Mouse (Mus musculus): Measurements from ENCODE around the gene Cela3b. TPM values are rescaled to one million over a fixed set of nuclear protein-coding genes. Genes with fewer than 3 reads are reported as not detected.
A peak's percentile ranks its signal among the peaks of the same experiment; 100 is the strongest.

The Cela3b gene
- total RNA-seq, 2 experiments from 2014 or later: 0.34 TPM; not detected in 1

DNA sequence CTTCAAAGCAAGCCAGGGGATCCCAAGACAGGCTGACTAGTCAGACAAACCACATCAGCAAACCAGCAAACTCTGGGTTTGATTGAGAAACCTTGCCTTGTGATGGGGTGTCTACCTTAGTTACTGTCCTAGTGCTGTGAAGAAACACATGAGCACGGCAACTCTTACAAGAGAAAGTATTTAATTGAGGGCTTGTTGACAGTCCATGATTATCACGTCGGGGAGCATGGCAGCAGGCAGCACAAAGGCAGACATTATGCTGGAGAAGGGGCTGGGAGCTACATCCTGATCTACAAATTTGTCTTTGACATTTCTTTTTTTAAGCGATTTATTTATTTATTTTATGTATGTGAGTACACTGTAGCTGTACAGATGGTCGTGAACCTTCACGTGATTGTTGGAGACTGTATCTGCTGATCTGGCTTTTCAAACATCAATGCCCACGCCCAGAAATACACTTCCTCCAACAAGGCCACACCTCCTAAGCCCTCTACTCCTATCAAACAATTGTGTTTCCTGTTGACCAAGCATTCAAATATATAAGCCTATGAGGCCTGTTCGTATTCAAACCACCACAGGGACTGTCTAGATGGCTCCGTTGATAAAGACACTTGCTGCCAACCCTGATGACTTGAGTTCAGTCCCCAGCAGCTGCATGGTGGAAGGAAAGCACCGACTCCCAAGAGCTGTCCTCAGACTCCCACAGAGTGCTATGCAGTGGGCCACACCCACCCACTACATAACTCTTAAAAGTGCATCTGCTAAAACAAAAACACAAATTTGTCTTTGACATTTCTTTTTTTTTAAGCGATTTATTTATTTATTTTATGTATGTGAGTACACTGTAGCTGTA, 12.4 kb downstream of the Cela3b start:
- no peak for DNase-seq (ENCODE audit: low spot score)

- no peak for DNase-seq (ENCODE audit: low spot score)
These were observed 15.4 kb downstream of the Cela3b start for GRCm38 (mm10) chr4:137414936-137415335.

DNA sequence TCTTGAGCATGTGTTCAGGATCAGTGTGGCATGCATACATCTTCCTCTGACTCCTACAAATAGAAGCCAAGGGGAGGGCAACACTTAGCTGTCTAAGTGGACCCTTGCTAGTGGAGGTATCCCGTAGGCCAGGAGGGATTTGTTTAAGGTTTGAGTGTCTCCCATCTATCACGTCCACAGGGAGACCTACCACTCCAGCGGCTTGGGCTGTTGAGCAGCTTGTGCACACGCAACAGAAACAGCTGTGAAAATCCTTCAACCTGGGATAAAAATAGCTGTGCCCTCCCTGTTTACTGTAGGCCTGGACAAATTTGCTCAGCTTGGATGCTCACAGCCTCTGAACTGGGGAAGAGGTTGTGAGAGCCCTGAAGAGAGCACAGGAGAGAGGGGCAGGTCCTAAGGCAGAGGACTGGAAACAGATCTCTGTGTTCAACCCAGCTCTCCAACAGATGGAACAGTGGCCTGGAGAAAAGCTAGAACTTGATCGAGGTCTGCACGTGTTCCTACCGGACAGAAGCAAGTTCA, 18.1 kb downstream of the Cela3b start:
- DNase-seq (ENCODE audit: low spot score): peak; percentile 33

GRCm38 (mm10) chr4:137409691-137410090, 20.6 kb downstream of the Cela3b start, which contains the start of gene Cela3a:
Gene Cela3a (minus strand): TSS chr4:137409791.
- no peak for DNase-seq (ENCODE audit: low spot score)

- no peak for DNase-seq (ENCODE audit: low spot score)
These were observed 24.8 kb downstream of the Cela3b start for GRCm38 (mm10) chr4:137405571-137405970.

DNA sequence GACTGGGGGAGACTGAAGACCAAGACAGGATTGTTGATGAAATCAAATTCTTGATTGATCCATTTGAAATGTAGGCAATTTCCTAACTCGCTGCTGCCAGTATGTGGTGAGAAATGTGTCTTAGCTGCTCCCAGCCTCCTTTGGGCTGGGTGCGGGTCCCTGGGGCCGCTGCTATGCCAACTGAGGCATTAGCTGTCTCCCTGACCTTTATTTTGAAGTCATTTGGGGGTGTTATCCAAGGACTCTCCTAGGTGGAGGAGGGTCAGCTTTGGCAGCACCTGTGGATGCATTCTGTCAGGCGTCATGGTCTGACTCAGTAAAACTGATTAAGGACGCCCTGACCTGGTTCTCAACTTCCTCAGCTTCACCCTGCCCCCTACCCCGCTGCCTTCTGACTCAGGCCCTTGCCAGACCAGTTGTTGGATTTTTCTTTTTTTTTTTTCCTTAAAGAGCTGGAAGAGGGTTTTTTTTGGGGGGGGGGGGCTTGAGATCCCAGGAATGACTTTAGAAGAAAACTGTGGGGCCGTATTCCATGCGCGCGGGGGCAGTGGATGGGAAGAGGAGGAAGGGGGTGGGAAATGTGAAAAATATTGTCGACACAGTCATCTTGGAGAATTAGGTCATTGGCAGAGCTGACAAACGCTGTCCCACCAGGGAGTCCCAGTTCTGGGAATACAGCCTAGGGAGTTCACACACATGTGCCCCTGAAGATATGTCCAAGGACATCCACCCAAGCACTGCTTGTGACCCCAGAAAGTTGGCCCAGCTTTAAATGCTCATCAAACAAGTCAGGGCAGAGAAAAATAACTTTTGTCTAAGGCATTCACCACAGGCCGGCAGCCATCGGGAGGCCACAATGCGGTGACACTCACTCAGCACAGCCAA, 33.5 kb downstream of the Cela3b start:
- peak; percentile 75 for DNase-seq (ENCODE audit: low spot score)

DNA sequence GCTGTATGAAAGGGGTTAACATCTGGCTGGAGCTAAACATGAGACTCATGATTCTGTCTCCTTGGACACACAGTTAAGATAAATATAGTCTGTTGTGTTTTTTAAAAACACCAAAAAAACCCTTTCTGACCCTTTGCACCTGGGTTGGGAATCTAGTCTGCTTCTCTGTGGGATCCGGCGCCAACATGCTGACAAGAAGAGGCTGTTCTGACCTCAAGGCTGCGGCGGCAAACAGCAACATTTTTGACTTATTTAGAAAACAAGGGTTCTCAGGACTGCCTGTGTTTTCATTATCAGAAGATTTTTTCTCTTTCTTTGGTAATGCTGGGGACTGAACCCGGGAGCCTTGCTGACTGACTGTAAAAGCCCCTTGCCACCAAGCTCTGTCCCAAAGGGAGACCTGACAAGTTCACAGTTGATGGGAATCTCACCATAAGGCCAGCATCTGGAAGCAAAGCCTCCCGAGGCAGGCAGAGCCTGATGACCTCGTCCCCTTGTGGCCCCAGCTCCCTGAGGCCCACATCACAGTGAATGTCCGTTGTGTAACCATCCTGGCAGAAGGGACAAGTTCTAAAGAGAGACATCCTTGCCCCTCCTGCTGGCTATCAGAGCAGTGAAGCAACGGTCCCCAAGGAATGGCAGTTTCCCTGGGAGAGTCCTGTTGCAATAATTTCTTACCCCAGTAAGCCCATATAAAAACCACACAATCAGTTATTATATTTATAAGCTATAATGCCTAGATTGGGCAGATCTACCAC, 36.8 kb downstream of the Cela3b start:
- DNase-seq (ENCODE audit: low spot score): peak; percentile 72

- DNase-seq (ENCODE audit: low spot score): no peak
These were observed 37.5 kb downstream of the Cela3b start for GRCm38 (mm10) chr4:137392874-137393273.

DNA sequence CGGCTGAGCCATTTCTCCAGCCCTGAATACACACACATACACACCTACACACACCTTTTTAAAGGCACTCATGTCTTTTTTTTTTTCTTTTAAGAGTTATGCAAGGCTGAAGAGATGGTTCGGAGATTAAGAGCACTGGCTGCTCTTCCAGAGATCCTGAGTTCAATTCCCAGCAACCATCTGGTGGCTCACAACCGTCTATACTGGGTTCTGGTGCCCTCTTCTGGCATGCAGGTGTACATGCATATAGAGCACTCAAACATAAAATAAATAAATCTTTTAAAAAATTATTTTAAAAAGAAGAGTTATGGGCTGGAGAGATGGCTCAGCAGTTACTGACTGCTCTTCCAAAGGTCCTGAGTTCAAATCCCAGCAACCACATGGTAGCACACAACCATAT, 39.1 kb downstream of the Cela3b start:
- DNase-seq (ENCODE audit: low spot score): no peak

DNA sequence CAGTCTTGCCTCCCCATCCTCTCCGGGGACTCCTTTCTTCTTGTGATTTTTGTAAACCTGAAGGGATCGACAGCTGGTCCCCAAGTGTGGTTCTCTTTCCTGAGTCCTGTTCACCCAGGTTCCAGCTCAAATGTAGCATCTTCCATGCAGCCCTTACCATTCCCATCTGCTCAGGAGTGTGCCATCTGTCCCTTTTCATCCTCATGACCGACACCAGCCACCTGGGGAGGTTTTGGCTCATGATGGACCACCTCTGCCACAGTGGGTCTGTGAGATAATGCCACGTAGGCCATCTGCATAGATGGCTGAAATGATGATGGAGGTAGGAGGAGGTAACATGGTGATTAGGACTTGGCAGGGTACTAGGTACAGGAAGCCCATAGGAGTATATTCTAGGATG, 40.1 kb downstream of the Cela3b start:
- no peak for DNase-seq (ENCODE audit: low spot score)

GRCm38 (mm10) chr4:137388983-137389382, 41.4 kb downstream of the Cela3b start:
- DNase-seq (ENCODE audit: low spot score): peak; percentile 44

- DNase-seq (ENCODE audit: low spot score): peak; percentile 89
These were observed 42.1 kb downstream of the Cela3b start for GRCm38 (mm10) chr4:137388059-137388794.

GRCm38 (mm10) chr4:137387482-137388058, 42.8 kb downstream of the Cela3b start:
- no peak for DNase-seq (ENCODE audit: low spot score)

DNA sequence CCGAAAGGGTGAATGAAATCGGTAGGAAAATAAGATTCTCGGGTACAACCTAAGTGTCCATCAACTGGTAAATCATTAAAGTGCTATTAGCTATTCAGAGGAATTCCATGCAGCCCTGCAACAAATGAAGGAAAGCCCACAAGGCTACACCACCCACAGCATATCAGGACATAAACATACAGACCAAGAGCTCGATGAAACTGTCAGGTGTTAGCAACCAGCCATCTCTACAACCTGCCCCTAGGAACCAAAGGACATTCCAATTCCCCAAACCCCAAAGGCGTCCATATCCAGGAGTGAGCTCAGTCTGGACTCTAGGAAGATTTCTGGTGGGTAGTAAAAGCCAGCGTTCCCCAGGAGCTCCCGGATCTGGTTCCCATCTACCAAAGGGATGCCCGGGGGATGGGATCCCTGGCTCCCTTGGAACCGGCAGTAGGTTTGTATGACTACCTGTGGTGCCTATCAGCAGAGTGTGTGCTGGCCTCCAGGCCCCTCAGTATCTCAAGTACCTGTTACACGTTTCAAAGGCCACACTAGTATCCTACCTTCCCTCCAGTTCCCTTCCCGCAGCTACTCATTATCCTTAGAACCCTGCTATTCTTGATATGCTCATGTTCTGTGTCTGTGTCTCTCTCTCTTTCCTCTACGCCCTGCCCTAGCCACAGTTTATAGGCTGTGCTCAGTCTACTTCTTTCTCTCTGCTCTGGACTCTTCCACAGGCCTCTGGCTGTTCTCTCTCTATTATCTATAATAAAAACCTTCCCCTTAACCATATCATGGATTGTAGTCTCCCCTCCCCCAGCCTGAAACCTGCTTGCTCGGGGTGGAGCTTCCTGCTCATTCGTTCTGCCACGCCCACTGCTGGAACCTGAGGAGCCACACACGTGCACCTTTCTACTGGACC, 49.4 kb downstream of the Cela3b start:
- no peak for DNase-seq (ENCODE audit: low spot score)

- DNase-seq (ENCODE audit: low spot score): no peak
These were observed 50.6 kb downstream of the Cela3b start for GRCm38 (mm10) chr4:137379713-137380255.

- no peak for DNase-seq (ENCODE audit: low spot score)
These were observed 51.3 kb downstream of the Cela3b start for GRCm38 (mm10) chr4:137379085-137379484.

DNA sequence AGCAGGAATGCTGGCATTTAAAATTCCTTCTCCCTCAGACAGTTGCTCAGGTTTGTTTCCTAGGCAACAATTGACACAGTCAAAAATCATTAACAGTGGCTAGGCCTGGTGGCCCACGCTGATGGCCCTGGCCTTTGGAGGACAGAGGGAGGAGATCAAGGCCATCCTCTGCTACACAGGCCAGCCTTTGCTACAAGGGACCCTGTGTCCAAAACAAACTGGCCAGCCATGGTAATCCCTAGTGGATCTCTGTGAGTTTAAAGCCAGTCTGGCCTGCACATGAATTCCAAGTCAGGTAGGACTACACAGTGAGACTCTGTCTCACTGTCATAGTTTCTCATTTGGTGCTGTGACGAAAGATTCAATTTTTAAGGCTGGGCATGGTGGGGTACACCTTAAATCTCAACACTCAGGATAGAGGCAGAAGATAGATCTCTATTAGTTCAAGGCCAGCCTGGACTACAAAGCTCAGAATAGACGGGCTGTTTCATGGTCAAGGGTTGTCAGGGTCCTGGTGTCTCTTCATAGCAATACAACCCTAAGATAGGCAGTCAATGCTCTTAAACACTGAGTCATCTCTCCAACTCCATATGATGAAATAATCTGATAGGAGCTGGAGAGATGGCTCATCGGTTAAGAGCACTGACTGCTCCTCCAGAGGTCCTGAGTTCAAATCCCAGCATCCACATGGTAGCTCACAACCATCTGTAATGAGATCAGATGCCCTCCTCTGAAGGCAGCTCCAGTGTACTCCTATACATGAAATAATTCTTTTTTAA, 52.6 kb downstream of the Cela3b start:
- DNase-seq (ENCODE audit: low spot score): no peak

- no peak for DNase-seq (ENCODE audit: low spot score)
These were observed 53.6 kb downstream of the Cela3b start for GRCm38 (mm10) chr4:137376778-137377177.
